ENCODE assay signal across 21 mouse cellular contexts in the genomic region with DNA sequence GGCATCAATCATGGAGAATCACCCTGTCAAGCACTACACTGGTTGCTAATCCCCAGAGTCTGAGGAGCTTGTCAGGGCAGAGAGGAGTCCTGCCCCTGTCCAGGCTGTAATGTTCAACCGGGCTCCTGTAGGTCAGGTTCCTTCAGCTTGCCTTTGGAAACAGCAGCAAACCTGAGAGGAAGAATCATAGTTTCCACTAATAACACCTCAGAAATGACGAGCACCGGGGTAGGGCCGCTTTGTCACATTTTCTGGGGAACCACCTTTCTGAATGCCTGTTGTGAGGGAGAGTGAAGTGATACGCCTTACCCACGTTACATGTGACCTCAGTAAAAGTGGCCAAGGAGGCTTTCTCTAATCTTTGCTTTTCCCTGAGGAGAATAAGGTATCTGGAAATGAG.
A peak's percentile ranks its signal among the peaks of the same experiment; 100 is the strongest.
DNase-seq lines count a peak whose midpoint lies in the region; ATAC-seq and TF ChIP-seq lines count a peak whose summit lies in the region.
"Had no signal": no experiment of that assay in that cellular context is flagged by ENCODE, and none has a peak within 500 bp of the region (broad histone marks: within the 10 kb centered on the region; RNA-seq: fewer than 3 reads in every experiment).

No protein-coding gene starts in this region.

- H3K4me3 ChIP-seq in forebrain, embryonic 10.5 days = no peak overlapping the region
- no peak overlapping the region for H3K4me3 ChIP-seq in forebrain, embryonic 16.5 days (replicated peaks; ENCODE audit: low read length)
- no peak overlapping the region for H3K4me3 ChIP-seq in midbrain, embryonic 10.5 days
- no peak overlapping the region for H3K4me3 ChIP-seq in midbrain, embryonic 13.5 days (replicated peaks)
- no peak overlapping the region for H3K4me3 ChIP-seq in CH12.LX (replicated peaks in 1 of 3; ENCODE audit: low read depth in 2 of 3, low read length in 2 of 3, poor library complexity in 1 of 3)
- no peak overlapping the region for H3K4me3 ChIP-seq in hindbrain, postnatal 0 days (ENCODE audit: low read length)

- no peaks in the 10 kb centered on the region for H3K36me3 ChIP-seq in forebrain, embryonic 10.5 days (replicated peaks)
- H3K36me3 ChIP-seq in forebrain, embryonic 16.5 days (ENCODE audit: control insufficient read depth, insufficient read depth) = no peaks in the 10 kb centered on the region
- H3K36me3 ChIP-seq in midbrain, embryonic 10.5 days = no peaks in the 10 kb centered on the region
- no peaks in the 10 kb centered on the region for H3K36me3 ChIP-seq in midbrain, embryonic 13.5 days
- no peaks in the 10 kb centered on the region for H3K36me3 ChIP-seq in CH12.LX (replicated peaks in 1 of 2; ENCODE audit: control insufficient read depth in 1 of 2, insufficient read depth in 1 of 2, low read length in 1 of 2)
- H3K36me3 ChIP-seq in hindbrain, postnatal 0 days (ENCODE audit: insufficient read depth, low read length) = no peaks in the 10 kb centered on the region
- H3K36me3 ChIP-seq: G1E had no signal

- no peak for TF ChIP-seq CTCF in CH12.LX (conservative IDR thresholded peaks at IDR 0.05 in 1 of 2, IDR thresholded peaks at IDR 0.05 in 1 of 2; ENCODE audit: low read depth in 2 of 2, low read length in 2 of 2)
- TF ChIP-seq CTCF in hindbrain, postnatal 0 days (IDR thresholded peaks at IDR 0.05; ENCODE audit: low read depth) = no peak

- H3K4me2 ChIP-seq in forebrain, embryonic 16.5 days (ENCODE audit: low read length) = no peak overlapping the region
- no peak overlapping the region for H3K4me2 ChIP-seq in midbrain, embryonic 13.5 days (replicated peaks)
- no peak overlapping the region for H3K4me2 ChIP-seq in CH12.LX (ENCODE audit: insufficient read depth, low read depth, poor library complexity, severe bottlenecking)
- H3K4me2 ChIP-seq in hindbrain, postnatal 0 days (ENCODE audit: low read depth, low read length) = no peak overlapping the region

- DNase-seq in forebrain, embryonic 10.5 days (ENCODE audit: extremely low spot score, low spot score) = no peak
- no peak for DNase-seq in midbrain, embryonic 10.5 days (ENCODE audit: low spot score)
- DNase-seq in CH12.LX (ENCODE audit: extremely low read depth) = peak; percentile 74
- no peak for DNase-seq in hindbrain, postnatal 0 days (ENCODE audit: low spot score)
- DNase-seq: adrenal gland, adult 2 months; adrenal gland, adult 8-10 months; adrenal gland, postnatal 10 days; adrenal gland, postnatal 14 days; adrenal gland, postnatal 25 days; adrenal gland, postnatal 36 days; B cell, adult 2 months; cerebellum, adult 11 months; cerebellum, adult 11-12 months; cerebellum, adult 18-20 months; cerebellum, adult 2 months had no signal

- peaks cover 7% of the 10 kb centered on the region for H3K9me3 ChIP-seq in forebrain, embryonic 10.5 days
- no peaks in the 10 kb centered on the region; the same call in 1 of the 2 replicates for H3K9me3 ChIP-seq in forebrain, embryonic 16.5 days (ENCODE audit: control insufficient read depth, low read length)
- H3K9me3 ChIP-seq in midbrain, embryonic 10.5 days (replicated peaks) = peaks cover 10% of the 10 kb centered on the region
- H3K9me3 ChIP-seq in midbrain, embryonic 13.5 days = 0 out of 2 replicates have a peak, but pooled peaks cover 6% of the 10 kb centered on the region
- peaks cover 6% of the 10 kb centered on the region for H3K9me3 ChIP-seq in CH12.LX (replicated peaks; ENCODE audit: low read length)
- no peaks in the 10 kb centered on the region for H3K9me3 ChIP-seq in hindbrain, postnatal 0 days (ENCODE audit: low read length)

- in situ Hi-C loops in CH12.LX (cut with MboI; ENCODE audit: low pct_ligation_motif_present, low pct_unique_long_range_greater_than_20kb, low sequenced_read_pairs) = no loop called here

- H3K79me2 ChIP-seq in CH12.LX (replicated peaks; ENCODE audit: control insufficient read depth, extremely low read depth, insufficient read depth, poor library complexity, severe bottlenecking) = no peaks in the 10 kb centered on the region

- 0 out of 2 replicates have a peak overlapping the region, but pooled peaks have one; percentile 11 for H3K27ac ChIP-seq in forebrain, embryonic 10.5 days
- no peak overlapping the region for H3K27ac ChIP-seq in forebrain, embryonic 16.5 days (ENCODE audit: low read length)
- 0 out of 2 replicates have a peak overlapping the region, but pooled peaks have one; percentile 42 for H3K27ac ChIP-seq in midbrain, embryonic 10.5 days (replicated peaks)
- no peak overlapping the region for H3K27ac ChIP-seq in midbrain, embryonic 13.5 days
- H3K27ac ChIP-seq in CH12.LX (ENCODE audit: insufficient read depth, low read depth) = no peak overlapping the region
- no peak overlapping the region for H3K27ac ChIP-seq in hindbrain, postnatal 0 days

- H3K9ac ChIP-seq in forebrain, embryonic 16.5 days (replicated peaks; ENCODE audit: low read depth, low read length) = no peak overlapping the region
- no peak overlapping the region for H3K9ac ChIP-seq in midbrain, embryonic 13.5 days (replicated peaks)
- no peak overlapping the region for H3K9ac ChIP-seq in CH12.LX (ENCODE audit: insufficient read depth, low read depth)
- H3K9ac ChIP-seq in hindbrain, postnatal 0 days (replicated peaks; ENCODE audit: low read length) = no peak overlapping the region

- peak; percentile 53; the same call in 1 of the 2 replicates for TF ChIP-seq EP300 in CH12.LX (IDR thresholded peaks at IDR 0.05; ENCODE audit: low read length)

- no peak for TF ChIP-seq POLR2A in CH12.LX (IDR thresholded peaks at IDR 0.05; ENCODE audit: low read depth, low read length)

- peaks cover 16% of the 10 kb centered on the region for H3K27me3 ChIP-seq in forebrain, embryonic 10.5 days (ENCODE audit: poor library complexity, severe bottlenecking)
- no peaks in the 10 kb centered on the region for H3K27me3 ChIP-seq in forebrain, embryonic 16.5 days (replicated peaks; ENCODE audit: control insufficient read depth, insufficient read depth, low read length)
- peaks cover 24% of the 10 kb centered on the region for H3K27me3 ChIP-seq in midbrain, embryonic 10.5 days (ENCODE audit: low read depth, poor library complexity, severe bottlenecking)
- no peaks in the 10 kb centered on the region for H3K27me3 ChIP-seq in midbrain, embryonic 13.5 days
- no peaks in the 10 kb centered on the region for H3K27me3 ChIP-seq in CH12.LX (replicated peaks)
- no peaks in the 10 kb centered on the region for H3K27me3 ChIP-seq in hindbrain, postnatal 0 days (ENCODE audit: insufficient read depth, low read length)

- no peak for ATAC-seq in forebrain, embryonic 16.5 days
- no peak for ATAC-seq in midbrain, embryonic 13.5 days
- ATAC-seq in hindbrain, postnatal 0 days = no peak
- ATAC-seq: activated CD4-positive, CD25-positive, alpha-beta regulatory T cell, adult 4 months; CD4-positive, CD25-positive, alpha-beta regulatory T cell, adult 4 months; Patski had no signal

- WGBS in forebrain, embryonic 10.5 days = 89% methylated on average over 6 of the region's 6 CpGs
- WGBS in forebrain, embryonic 16.5 days = 92% methylated on average over 6 of the region's 6 CpGs
- 87% methylated on average over 6 of the region's 6 CpGs for WGBS in midbrain, embryonic 10.5 days
- 84% methylated on average over 6 of the region's 6 CpGs for WGBS in midbrain, embryonic 13.5 days
- WGBS in hindbrain, postnatal 0 days = 92% methylated on average over 6 of the region's 6 CpGs

- H3K4me1 ChIP-seq in forebrain, embryonic 10.5 days = peaks cover 40% of the 10 kb centered on the region
- H3K4me1 ChIP-seq in forebrain, embryonic 16.5 days (replicated peaks; ENCODE audit: control insufficient read depth, insufficient read depth, low read length) = 0 out of 2 replicates have a peak, but pooled peaks cover 4% of the 10 kb centered on the region
- peaks cover 52% of the 10 kb centered on the region for H3K4me1 ChIP-seq in midbrain, embryonic 10.5 days
- peaks cover 19% of the 10 kb centered on the region for H3K4me1 ChIP-seq in midbrain, embryonic 13.5 days (replicated peaks)
- H3K4me1 ChIP-seq in CH12.LX (ENCODE audit: control insufficient read depth in 1 of 2, insufficient read depth in 2 of 2) = peaks cover 7 to 32% of the 10 kb centered on the region in 2 experiments
- H3K4me1 ChIP-seq in hindbrain, postnatal 0 days (ENCODE audit: insufficient read depth, low read length) = peaks cover 8% of the 10 kb centered on the region; the same call in 1 of the 2 replicates

- dilution Hi-C loops in CH12.LX (cut with MboI; ENCODE audit: extremely low pct_ligation_motif_present, extremely low pct_unique_long_range_greater_than_20kb, low sequenced_read_pairs) = no loop called here

- TF ChIP-seq RAD21 in CH12.LX (IDR thresholded peaks at IDR 0.05; ENCODE audit: low read depth, low read length) = no peak

TF ChIP-seq in CH12.LX, 34 proteins besides CTCF, POLR2A, EP300 and RAD21:
- TF ChIP-seq CHD1 (IDR thresholded peaks at IDR 0.05; ENCODE audit: low read depth, low read length) (no peak), ZNF384 (IDR thresholded peaks at IDR 0.05; ENCODE audit: low read depth, low read length) (no peak), JUN (IDR thresholded peaks at IDR 0.05; ENCODE audit: insufficient read depth, low read depth, low read length) (0 out of 2 replicates have a peak, but pooled peaks have one; percentile 30), IRF4 (IDR thresholded peaks at IDR 0.05; ENCODE audit: low read depth, low read length) (peak; percentile 48; the same call in 1 of the 2 replicates), BHLHE40 (IDR thresholded peaks at IDR 0.05; ENCODE audit: low read depth, low read length) (peak; percentile 59), MXI1 (IDR thresholded peaks at IDR 0.05; ENCODE audit: low read depth, low read length) (peak; percentile 44; the same call in 1 of the 2 replicates), ETS1 (conservative IDR thresholded peaks at IDR 0.05; ENCODE audit: low read depth, low read length) (peak; percentile 63), ZKSCAN1 (IDR thresholded peaks at IDR 0.05; ENCODE audit: borderline replicate concordance, low read depth, low read length) (no peak), TBP (conservative IDR thresholded peaks at IDR 0.05; ENCODE audit: low read depth, low read length) (no peak), MAFK (IDR thresholded peaks at IDR 0.05; ENCODE audit: insufficient replicate concordance, low read length) (no peak), ZMIZ1 (IDR thresholded peaks at IDR 0.05; ENCODE audit: low read depth, low read length) (no peak), JUND (conservative IDR thresholded peaks at IDR 0.05; ENCODE audit: low read depth, low read length) (peak; percentile 65; the same call in 1 of the 2 replicates), MEF2A (IDR thresholded peaks at IDR 0.05; ENCODE audit: borderline replicate concordance, low read depth, low read length) (no peak)

Comparison
In these comparisons a context has a peak if more than half of its experiments do, and no peak if none do; other contexts are left out.
1. H3K27ac ChIP-seq: peak in forebrain, embryonic 10.5 days (single experiment) and midbrain, embryonic 10.5 days (single experiment); none in forebrain, embryonic 16.5 days (single experiment), midbrain, embryonic 13.5 days (single experiment), CH12.LX (single experiment) and hindbrain, postnatal 0 days (single experiment).